Mouse (Mus musculus) thymus, adult 2 months (tissue): ENCODE measurements around the gene Aldh1l1.

Source experiments
- CTCF ChIP-seq: fragments of 200-500 bp; IDR thresholded peaks from 2 replicates; pipeline ENCODE4 v1.5.1; 2012; ENCODE audit warnings: mild to moderate bottlenecking, control low read depth, low read length, moderate library complexity, borderline replicate concordance; ENCODE audit not compliant: control insufficient read depth, poor library complexity, insufficient read depth; ENCODE audit errors: extremely low read depth
- POLR2A ChIP-seq: fragments of 200-500 bp; IDR thresholded peaks from 2 replicates; pipeline ENCODE4 v1.6.1; 2012; ENCODE audit warnings: mild to moderate bottlenecking, low read length, control low read depth, moderate library complexity; ENCODE audit not compliant: control insufficient read depth, poor library complexity, insufficient read depth; ENCODE audit errors: extremely low read depth

DNA sequence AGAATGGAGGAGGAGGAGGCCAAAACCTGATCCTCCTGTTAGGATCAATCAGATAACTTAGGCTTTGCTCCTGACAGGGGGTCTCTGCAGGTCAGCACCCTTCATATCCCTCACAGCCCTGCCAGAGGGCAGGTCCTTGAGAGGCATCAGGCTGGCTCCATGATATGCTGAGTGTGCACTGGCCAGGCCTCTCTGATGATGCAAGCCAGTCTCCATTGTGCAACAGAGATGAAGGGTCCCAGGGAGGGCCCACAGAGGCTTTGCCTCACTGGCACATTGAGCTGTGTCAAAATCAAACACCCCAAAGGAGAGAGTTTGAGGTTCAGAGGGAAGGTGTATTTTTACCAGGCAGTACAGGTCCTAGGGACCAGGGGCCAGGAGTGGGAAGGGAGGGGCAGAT is 28.1 kb downstream of the Aldh1l1 start:
- TF ChIP-seq CTCF (no peak), POLR2A (no peak)
